Mouse (Mus musculus) naive thymus-derived CD4-positive, alpha-beta T cell, adult 2 months (primary cell): ENCODE data around the gene Grk2.

Source experiments
- DNase-seq: peaks from one replicate; pipeline ENCODE4 v3.0.0-alpha.2; 2011; ENCODE audit warnings: low read depth

The Grk2 gene

DNA sequence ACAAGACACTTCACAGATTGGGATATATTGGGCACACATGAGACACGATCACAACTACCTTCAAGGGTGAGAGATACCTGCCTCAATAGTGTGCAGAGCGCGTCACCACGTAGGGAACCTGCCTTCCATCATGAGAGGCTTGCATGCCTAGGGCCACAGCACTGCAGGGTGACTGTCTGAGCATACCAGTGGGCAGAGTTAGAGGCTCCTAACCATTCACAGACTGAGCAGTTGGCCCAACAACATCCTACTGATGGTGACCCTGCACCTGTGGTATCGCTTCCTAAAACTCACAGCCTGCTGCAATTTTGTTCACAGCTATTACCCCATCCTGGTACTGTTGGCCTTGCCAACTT, 2.4 kb downstream of the Grk2 start:
- DNase-seq: no peak

- DNase-seq: no peak
These were observed 2.9 kb downstream of the Grk2 start for GRCm38 (mm10) chr19:4302936-4303639.

DNA sequence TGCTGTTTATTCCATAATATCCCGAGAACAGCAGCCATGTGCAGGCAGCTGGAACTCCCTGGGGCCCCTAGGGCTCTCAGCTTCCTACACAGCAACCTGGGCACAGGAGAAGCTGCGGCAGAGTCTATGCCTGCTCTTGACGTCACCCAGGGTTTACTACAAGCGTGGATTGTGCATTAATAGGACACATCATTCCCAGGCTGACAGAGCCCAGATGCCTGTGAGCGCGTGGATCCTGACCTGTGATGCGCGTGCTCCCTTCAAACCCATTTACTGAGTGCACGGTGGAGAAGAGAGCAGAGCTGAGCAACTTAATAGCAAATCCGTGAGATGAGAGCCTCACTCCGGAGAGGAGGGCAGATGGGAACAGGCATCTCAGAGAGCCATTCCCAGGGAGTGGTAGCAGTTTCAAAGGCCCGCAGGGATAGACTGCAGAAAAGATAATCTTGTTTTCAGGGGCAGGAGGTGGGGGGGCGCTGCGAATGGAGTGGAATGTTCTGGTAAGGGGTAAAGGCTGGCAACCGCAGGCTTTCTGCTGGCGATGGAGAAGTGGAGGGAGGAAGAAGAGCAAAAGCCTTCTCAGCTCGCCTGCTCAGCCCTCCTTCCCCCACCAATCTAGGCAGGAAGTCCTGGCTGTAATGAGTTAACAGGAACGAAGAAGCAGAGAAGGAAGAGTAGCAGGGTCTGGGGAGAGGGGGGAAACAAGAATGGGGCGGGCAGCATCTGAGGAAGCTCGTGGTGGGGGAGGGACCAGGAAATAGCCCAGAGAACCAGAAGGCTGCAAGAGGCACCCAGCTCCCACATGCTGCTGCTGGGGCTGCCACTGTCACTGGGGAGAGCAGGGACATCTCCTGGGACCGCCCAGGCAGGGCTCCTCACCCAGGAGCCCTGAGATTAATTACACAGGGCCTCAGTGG, 4.0 kb downstream of the Grk2 start:
- peak; percentile 81 for DNase-seq

DNA sequence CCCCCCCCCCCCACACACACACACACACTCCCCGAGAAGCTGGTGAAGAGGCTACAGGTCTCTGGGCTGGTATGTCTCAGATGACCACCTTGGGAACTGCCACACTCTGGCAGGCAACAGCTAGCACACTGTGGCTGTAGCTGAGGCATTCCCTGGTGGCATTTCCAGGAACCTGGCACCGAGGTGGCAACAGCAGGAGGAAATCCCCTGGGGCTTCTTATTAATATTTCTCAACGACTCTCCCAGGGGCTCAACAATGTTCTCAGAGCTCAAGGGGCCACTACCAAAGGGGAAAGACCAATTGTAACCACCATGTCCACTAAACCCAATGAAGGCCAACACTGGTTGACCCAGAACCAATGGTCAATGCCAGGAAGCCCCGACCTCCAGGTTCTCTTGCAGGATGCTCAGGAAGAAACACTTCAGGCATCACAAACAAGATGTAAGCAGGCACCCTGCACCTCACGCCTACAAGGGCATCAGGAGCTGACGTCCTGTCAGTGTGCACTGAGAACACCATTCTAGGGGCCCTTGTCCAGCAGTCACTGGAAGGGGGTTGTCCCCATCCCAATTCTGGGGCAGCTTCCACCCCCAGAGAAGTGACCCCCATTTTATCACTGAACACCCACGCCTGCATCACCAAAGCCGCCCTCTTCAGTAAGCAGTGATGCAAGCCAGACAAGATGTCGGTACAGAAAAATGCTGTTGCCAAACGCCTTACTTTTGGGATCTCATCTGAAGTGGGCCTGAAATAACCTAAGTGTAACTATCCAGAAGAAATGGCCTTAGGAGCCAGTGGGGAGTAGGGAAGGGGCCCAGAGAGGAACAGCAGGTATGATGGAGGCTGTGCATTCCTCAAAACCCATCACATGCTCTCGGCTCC, 4.9 kb downstream of the Grk2 start:
- no peak for DNase-seq

DNA sequence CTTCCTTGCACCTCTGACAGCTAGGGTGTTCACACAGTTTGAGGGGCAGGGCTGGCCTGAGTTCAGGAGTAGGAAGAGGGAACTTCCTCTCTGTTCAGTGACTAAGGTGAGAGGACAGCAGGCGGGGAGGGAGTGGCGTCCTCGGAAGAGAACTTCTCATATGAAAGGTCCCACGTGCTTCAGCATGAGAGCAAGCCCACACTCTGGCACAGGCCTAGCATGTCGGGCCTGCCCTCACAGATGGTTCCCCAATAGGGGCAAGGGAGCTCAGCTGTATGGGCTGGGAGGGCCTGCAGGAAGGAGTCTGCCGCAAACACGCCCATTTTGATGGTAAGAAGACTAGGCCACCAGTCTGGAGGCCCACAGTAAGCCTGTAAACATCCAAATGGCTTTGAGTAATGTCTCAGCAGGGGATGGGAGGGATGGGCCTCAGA, 5.7 kb downstream of the Grk2 start:
- DNase-seq: peak; percentile 91

DNA sequence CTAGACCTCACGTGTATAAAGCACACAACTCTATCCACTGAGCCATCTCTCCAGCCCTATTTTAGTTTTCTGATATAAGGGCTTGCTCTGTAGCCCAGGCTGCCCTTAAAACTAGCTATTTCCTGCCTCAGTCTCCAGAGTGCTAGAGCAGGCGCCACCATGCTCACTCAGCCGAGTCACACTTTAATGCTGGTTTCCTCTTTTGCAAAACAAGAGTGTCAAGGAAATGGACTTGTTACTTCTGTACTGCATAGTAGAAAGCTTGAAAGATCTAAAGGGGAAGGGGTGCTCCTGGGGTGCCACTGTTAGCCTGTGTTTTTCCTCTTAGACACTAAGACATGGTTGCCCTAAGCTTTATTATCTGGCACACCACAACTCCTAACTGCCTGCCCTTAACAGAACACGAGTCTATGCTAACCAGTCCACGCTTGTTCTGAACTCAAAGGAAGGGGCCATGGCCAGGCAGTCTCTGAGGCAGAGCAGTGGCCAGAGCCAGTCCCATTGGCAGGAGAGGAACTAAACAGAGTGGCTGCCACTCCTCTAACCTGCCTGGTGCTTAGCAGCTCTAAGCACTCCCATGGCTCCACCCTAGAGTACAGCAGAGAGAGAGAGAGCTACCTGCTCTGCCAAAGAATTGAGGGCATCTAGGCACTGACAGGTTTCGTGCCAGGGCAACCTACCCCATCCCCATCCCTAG, 6.3 kb downstream of the Grk2 start:
- DNase-seq: peak; percentile 75

DNA sequence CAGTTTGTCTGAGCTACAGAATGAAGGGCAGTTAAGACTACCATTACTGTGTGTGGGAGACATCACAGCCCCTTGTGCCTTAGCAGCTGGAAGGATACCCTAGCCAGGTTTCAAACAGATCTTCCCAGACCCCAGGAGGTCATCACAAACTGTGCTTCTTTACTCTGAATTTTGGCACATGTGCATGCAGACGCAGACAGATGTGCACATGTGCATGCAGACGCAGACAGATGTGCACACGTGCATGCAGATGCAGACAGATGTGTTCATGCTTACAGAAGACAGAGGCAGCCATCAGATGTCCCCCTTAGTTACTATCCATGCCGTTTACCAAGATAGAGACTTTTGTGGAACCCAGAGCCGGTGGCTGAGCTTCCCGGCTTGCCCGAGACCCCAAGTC, 6.9 kb downstream of the Grk2 start:
- no peak for DNase-seq

DNA sequence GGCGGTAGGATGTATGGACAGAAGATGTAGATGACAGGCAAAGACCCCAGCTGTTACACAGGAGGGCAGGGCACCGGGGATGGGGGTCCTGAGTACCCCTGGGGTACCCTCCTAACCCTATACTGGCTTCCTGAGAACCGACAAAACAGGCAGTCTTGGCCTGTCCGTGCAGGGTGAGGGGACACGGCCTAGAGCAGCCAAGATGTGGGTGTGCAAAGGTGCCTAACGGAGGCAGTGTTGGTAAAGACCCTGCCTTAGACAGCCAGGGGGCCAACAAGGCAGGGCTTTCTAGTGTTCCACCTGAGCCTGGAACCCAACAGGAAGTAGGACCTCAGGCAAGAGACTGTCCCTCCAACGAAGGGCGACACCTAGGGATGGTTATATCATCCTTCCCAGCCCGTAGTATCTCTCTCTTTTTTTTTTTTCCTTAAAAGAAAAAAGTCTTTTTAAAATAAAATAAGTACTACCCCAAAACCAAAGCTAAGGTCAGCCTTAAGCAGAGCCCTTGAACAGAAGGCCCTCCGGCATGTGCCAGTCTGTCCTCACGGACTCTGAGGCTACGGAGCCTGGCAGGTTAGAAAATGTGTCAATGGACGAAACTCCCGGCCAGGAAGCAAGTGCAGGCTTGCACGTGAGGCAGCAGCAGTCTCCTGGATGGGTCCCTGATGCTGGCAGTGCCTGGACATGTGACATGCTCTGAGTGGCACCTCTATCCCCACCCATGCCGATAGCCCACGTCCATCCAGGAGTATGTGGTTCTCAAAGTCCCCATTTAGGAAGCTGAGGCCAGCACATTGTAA, 7.5 kb downstream of the Grk2 start:
- no peak for DNase-seq

- DNase-seq: peak; percentile 60
These were observed 8.2 kb downstream of the Grk2 start for GRCm38 (mm10) chr19:4297851-4298250.

DNA sequence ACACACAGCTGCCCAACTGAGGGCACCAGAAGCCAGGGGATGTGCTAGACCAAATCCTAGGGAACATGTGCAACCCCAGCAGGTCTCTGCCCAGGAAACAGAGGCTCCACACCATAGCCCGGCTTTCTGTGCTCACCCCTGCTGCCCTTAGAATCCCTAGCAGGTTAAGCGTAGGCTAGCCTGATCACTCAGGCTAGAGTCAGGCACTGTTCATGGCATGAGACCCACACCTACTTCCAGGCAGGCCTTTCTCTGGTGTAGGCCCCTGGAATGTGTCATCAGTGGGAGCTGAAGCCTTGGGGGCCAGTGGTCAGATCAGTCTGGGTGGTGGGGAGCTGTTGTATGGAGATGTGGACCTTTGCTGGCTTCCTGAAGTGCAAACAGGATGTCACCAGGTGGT, 9.4 kb downstream of the Grk2 start:
- DNase-seq: no peak

DNA sequence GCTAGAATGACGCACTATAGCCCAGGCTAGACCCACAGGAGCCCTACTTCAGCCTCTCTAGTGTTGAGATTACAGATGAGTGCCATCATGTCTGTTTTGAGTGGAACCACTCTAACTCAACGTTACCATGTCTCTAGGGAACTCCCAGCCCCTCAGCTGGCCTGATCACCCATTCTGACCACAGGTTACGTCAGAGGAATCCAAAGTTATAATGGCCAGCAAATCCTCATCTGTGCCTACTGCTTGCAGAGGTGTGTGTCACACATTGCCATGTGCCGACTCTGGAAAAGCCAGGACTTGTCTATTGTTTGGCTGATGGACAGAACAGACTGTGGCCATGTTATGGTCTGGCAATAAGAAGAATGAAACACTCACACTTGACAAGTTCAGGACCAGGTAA, 10.6 kb downstream of the Grk2 start:
- no peak for DNase-seq

- peak; percentile 87 for DNase-seq
These were observed 11.5 kb downstream of the Grk2 start for GRCm38 (mm10) chr19:4294381-4295097.

DNA sequence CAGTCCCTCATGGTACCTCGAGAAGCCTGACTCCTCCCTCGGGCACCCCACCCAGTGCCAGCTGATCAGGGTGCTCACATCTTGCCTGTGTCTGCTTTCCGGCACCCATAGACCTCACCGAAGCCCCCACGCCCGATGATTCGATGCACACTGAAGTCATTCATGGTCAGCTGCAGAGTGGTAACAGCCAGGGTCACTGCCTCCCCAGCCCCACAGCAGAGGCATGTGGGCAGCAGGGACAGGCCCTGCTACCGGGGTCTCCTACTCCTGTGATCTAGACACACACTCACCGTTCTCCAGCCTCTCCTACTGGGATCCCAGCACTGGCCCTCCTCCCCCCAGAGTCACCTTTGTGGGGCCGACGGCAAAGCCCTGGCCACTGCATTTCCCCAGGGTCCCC, 14.9 kb downstream of the Grk2 start:
- DNase-seq: no peak

DNA sequence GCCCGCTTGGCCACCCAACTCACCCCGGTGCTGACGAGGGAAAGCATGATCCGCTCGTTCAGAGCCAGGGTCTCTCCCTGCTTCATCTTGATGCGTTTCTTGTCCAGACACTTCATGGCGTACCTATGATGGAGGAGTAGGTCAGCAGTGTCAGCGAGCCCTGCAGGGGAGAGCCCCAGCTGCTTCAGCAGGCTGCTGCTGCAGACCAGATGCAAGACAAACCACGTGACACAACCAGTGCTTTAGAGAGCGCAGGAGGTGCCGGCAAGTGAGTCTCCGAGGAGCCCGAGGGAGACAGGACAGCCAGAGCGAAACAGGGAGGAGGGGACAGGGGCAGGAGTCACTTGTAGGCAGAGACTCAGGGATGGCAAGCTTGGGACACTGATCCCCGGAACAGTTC, 15.3 kb downstream of the Grk2 start:
- DNase-seq: no peak

- DNase-seq: peak; percentile 47
These were observed 22.4 kb downstream of the Grk2 start for GRCm38 (mm10) chr19:4283653-4284052.

- peak; percentile 92 for DNase-seq
These were observed 23.0 kb downstream of the Grk2 start, which contains the start of gene Ankrd13d for GRCm38 (mm10) chr19:4282898-4283553. Gene Ankrd13d (minus strand): TSS chr19:4283137.

- no peak for DNase-seq
These were observed 25.6 kb downstream of the Grk2 start for GRCm38 (mm10) chr19:4280425-4280824.

DNA sequence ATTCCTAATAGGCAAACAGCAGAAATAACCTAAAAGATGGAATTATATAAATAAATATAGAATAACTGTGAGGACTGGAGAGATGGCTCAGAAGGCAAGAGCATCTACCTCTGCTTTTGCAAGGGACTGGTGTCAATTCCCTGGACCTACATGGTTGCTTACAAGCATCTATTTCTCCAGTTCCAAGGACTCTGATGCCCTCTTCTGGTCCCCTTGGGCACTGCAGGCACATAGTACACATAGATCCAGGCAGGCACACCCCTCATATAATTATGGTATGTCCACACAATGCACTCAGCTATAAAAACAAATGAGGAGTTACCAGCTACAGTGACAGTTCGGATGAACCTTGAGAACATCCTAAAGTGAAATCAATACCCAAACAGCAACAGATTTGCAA, 26.5 kb downstream of the Grk2 start:
- DNase-seq: peak; percentile 59

GRCm38 (mm10) chr19:4270972-4271371, 35.0 kb downstream of the Grk2 start:
- DNase-seq: no peak

- DNase-seq: no peak
These were observed 35.8 kb downstream of the Grk2 start for GRCm38 (mm10) chr19:4270187-4270586.
